23 mouse cellular contexts compared by ENCODE assay signal in the genomic region with DNA sequence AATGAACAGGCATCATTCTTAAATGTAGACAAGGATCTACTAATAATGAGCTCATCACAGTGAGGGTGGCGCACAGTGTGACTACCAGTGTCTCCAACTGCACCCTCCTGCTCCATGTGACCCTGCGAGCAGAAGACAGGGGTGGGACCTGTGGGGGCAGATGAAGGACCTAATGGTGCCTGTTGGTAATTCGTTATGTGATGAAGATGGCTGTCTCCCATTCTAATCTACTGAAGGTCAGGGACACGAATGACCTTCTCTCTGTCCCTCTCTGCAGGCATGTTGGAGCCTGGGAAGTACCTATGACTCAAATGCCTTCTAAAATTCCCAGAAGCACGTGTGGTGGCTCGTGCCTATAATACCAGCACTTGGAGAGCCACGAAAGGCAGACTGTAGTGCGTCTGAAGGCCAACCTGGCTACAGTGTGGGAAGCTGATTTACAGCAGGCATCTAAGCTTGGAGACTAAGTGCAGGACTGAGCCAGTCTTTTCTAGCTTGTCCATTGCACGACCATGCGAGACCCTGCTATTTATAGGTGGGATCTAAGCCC.
A peak's percentile ranks its signal among the peaks of the same experiment; 100 is the strongest.
DNase-seq lines count a peak whose midpoint lies in the region; ATAC-seq and TF ChIP-seq lines count a peak whose summit lies in the region.
"Had no signal": no experiment of that assay in that cellular context is flagged by ENCODE, and none has a peak within 500 bp of the region (broad histone marks: within the 10 kb centered on the region; RNA-seq: fewer than 3 reads in every experiment).

No protein-coding gene starts in this region.

- H3K9me3 ChIP-seq in megakaryocyte, embryonic 14.5 days, result 0 out of 2 replicates have a peak, but pooled peaks cover 4% of the 10 kb centered on the region
- no peaks in the 10 kb centered on the region for H3K9me3 ChIP-seq in midbrain, postnatal 0 days (ENCODE audit: low read length)
- H3K9me3 ChIP-seq: embryonic facial prominence, embryonic 12.5 days; embryonic facial prominence, embryonic 15.5 days; heart, embryonic 12.5 days; heart, embryonic 15.5 days; hindbrain, embryonic 12.5 days; hindbrain, embryonic 15.5 days; intestine, embryonic 15.5 days had no signal

- TF ChIP-seq CTCF in midbrain, postnatal 0 days (IDR thresholded peaks at IDR 0.05), result no peak

- H3K27ac ChIP-seq in midbrain, postnatal 0 days (ENCODE audit: low read depth, low read length), result no peak overlapping the region
- H3K27ac ChIP-seq: embryonic facial prominence, embryonic 12.5 days; embryonic facial prominence, embryonic 15.5 days; heart, embryonic 15.5 days; hindbrain, embryonic 12.5 days; hindbrain, embryonic 15.5 days; intestine, embryonic 15.5 days had no signal

- no peak overlapping the region for H3K9ac ChIP-seq in midbrain, postnatal 0 days (replicated peaks; ENCODE audit: low read length, poor library complexity, severe bottlenecking)
- H3K9ac ChIP-seq: embryonic facial prominence, embryonic 12.5 days; embryonic facial prominence, embryonic 15.5 days; forebrain, postnatal 0 days; heart, embryonic 12.5 days; heart, embryonic 15.5 days; hindbrain, embryonic 12.5 days; hindbrain, embryonic 15.5 days; intestine, embryonic 15.5 days had no signal

- WGBS in midbrain, postnatal 0 days, result 91% methylated on average over 10 of the region's 10 CpGs

- H3K4me2 ChIP-seq in midbrain, postnatal 0 days (ENCODE audit: low read depth, low read length, poor library complexity, severe bottlenecking), result no peak overlapping the region
- H3K4me2 ChIP-seq: embryonic facial prominence, embryonic 12.5 days; embryonic facial prominence, embryonic 15.5 days; heart, embryonic 12.5 days; heart, embryonic 15.5 days; hindbrain, embryonic 12.5 days; hindbrain, embryonic 15.5 days; intestine, embryonic 15.5 days had no signal

- no peaks in the 10 kb centered on the region for H3K36me3 ChIP-seq in megakaryocyte, embryonic 14.5 days (replicated peaks; ENCODE audit: low read length)
- H3K36me3 ChIP-seq in midbrain, postnatal 0 days (ENCODE audit: insufficient read depth, low read length), result no peaks in the 10 kb centered on the region
- H3K36me3 ChIP-seq: embryonic facial prominence, embryonic 12.5 days; embryonic facial prominence, embryonic 15.5 days; heart, embryonic 12.5 days; heart, embryonic 15.5 days; hindbrain, embryonic 12.5 days; hindbrain, embryonic 15.5 days; intestine, embryonic 15.5 days had no signal

- no peak for ATAC-seq in megakaryocyte, adult 5-6 weeks (ENCODE audit: poor library complexity, severe bottlenecking)
- ATAC-seq in midbrain, postnatal 0 days (ENCODE audit: low FRiP score), result no peak
- ATAC-seq: CD4-positive, CD25-positive, alpha-beta regulatory T cell, adult 4 months; forebrain, embryonic 14.5 days; forebrain, postnatal 0 days; intestine, embryonic 15.5 days had no signal

- no peaks in the 10 kb centered on the region for H3K4me1 ChIP-seq in megakaryocyte, embryonic 14.5 days
- H3K4me1 ChIP-seq in midbrain, postnatal 0 days (ENCODE audit: insufficient read depth, low read length), result no peaks in the 10 kb centered on the region
- H3K4me1 ChIP-seq: heart, embryonic 12.5 days; heart, embryonic 15.5 days; hindbrain, embryonic 15.5 days; intestine, embryonic 15.5 days had no signal

- no peaks in the 10 kb centered on the region for H3K27me3 ChIP-seq in megakaryocyte, embryonic 14.5 days (replicated peaks)
- no peaks in the 10 kb centered on the region for H3K27me3 ChIP-seq in midbrain, postnatal 0 days (ENCODE audit: insufficient read depth, low read length)
- H3K27me3 ChIP-seq: embryonic facial prominence, embryonic 12.5 days; embryonic facial prominence, embryonic 15.5 days; heart, embryonic 12.5 days; heart, embryonic 15.5 days; hindbrain, embryonic 12.5 days; hindbrain, embryonic 15.5 days; intestine, embryonic 15.5 days had no signal

- DNase-seq in adrenal gland, adult 8-10 months, result peak; percentile 46
- peak; percentile 24 for DNase-seq in adrenal gland, postnatal 25 days
- DNase-seq in midbrain, postnatal 0 days (ENCODE audit: low spot score), result no peak
- DNase-seq in kidney, adult 8-10 months, result no peak
- DNase-seq: cerebellum, adult 11 months; cerebellum, adult 2 months; cerebellum, adult 9-11 months; cerebellum, postnatal 25 days; forebrain, postnatal 0 days; gastrocnemius, postnatal 25 days; heart, adult 18-20 months; kidney, adult 11 months had no signal

- H3K4me3 ChIP-seq in megakaryocyte, embryonic 14.5 days (replicated peaks), result peak overlapping the region; percentile 26
- H3K4me3 ChIP-seq in midbrain, postnatal 0 days (ENCODE audit: low read depth, low read length), result no peak overlapping the region
- H3K4me3 ChIP-seq: embryonic facial prominence, embryonic 12.5 days; embryonic facial prominence, embryonic 15.5 days; heart, embryonic 12.5 days; heart, embryonic 15.5 days; hindbrain, embryonic 12.5 days; hindbrain, embryonic 15.5 days; intestine, embryonic 15.5 days had no signal

Comparison
In these comparisons a context has a peak if more than half of its experiments do, and no peak if none do; other contexts are left out.
1. DNase-seq: peak in adrenal gland, adult 8-10 months (single experiment) and adrenal gland, postnatal 25 days (single experiment); none in midbrain, postnatal 0 days (single experiment) and kidney, adult 8-10 months (0 of 2).